Comparison of ENCODE assay signal across 8 mouse cellular contexts in genomic region chr4:117551144-117552000, GRCm38 (mm10). TPM values are rescaled to one million over a fixed set of nuclear protein-coding genes. Genes with fewer than 3 reads are reported as not detected.
A peak's percentile ranks its signal among the peaks of the same experiment; 100 is the strongest.
DNase-seq lines count a peak whose midpoint lies in the region; ATAC-seq and TF ChIP-seq lines count a peak whose summit lies in the region.

No protein-coding gene starts in this region.

- no peak for TF ChIP-seq EP300 in heart, postnatal 0 days (IDR thresholded peaks at IDR 0.05; ENCODE audit: low read depth)

- no peaks in the 10 kb centered on the region for H3K9me3 ChIP-seq in heart, postnatal 0 days (replicated peaks; ENCODE audit: control insufficient read depth, low read length)
- no peaks in the 10 kb centered on the region for H3K9me3 ChIP-seq in embryonic facial prominence, embryonic 12.5 days
- H3K9me3 ChIP-seq in midbrain, embryonic 13.5 days = no peaks in the 10 kb centered on the region

- DNase-seq in heart, postnatal 0 days (ENCODE audit: low spot score) = no peak
- DNase-seq in heart, postnatal 4 days = no peak
- DNase-seq in kidney, adult 8-10 months = peak; percentile 18 to 38
- no peak for DNase-seq in frontal cortex, adult 2 months (ENCODE audit: extremely low spot score in 1 of 2, low spot score in 1 of 2)
- DNase-seq in cerebellum, postnatal 4 days (ENCODE audit: low spot score in 2 of 2) = no peak
- no peak for DNase-seq in left cerebral cortex, adult 11 months (ENCODE audit: low spot score)

- H3K27me3 ChIP-seq in heart, postnatal 0 days (ENCODE audit: control insufficient read depth, insufficient read depth, low read length) = no peaks in the 10 kb centered on the region
- no peaks in the 10 kb centered on the region for H3K27me3 ChIP-seq in embryonic facial prominence, embryonic 12.5 days
- H3K27me3 ChIP-seq in midbrain, embryonic 13.5 days = no peaks in the 10 kb centered on the region

- peak overlapping the region; percentile 87 for H3K4me3 ChIP-seq in heart, postnatal 0 days (ENCODE audit: low read depth, low read length)
- peak overlapping the region; percentile 95 for H3K4me3 ChIP-seq in embryonic facial prominence, embryonic 12.5 days
- peak overlapping the region; percentile 93 for H3K4me3 ChIP-seq in midbrain, embryonic 13.5 days (replicated peaks)

- 51% methylated on average over 8 of the region's 8 CpGs for WGBS in heart, postnatal 0 days
- 68% methylated on average over 8 of the region's 8 CpGs for WGBS in embryonic facial prominence, embryonic 12.5 days
- WGBS in midbrain, embryonic 13.5 days = 72% methylated on average over 8 of the region's 8 CpGs

- no peak for ATAC-seq in heart, postnatal 0 days (ENCODE audit: insufficient read depth, low read depth)
- no peak for ATAC-seq in embryonic facial prominence, embryonic 12.5 days (ENCODE audit: insufficient number of reproducible peaks, insufficient read depth, low FRiP score, low TSS enrichment)
- no peak for ATAC-seq in midbrain, embryonic 13.5 days

- 0 out of 2 replicates have a peak, but pooled peaks cover 8% of the 10 kb centered on the region for H3K36me3 ChIP-seq in heart, postnatal 0 days (replicated peaks; ENCODE audit: control insufficient read depth, insufficient read depth, low read length)
- H3K36me3 ChIP-seq in embryonic facial prominence, embryonic 12.5 days = no peaks in the 10 kb centered on the region
- H3K36me3 ChIP-seq in midbrain, embryonic 13.5 days = no peaks in the 10 kb centered on the region

- H3K4me1 ChIP-seq in heart, postnatal 0 days (ENCODE audit: control insufficient read depth, insufficient read depth) = peaks cover 19% of the 10 kb centered on the region
- peaks cover 17% of the 10 kb centered on the region for H3K4me1 ChIP-seq in embryonic facial prominence, embryonic 12.5 days
- peaks cover 24% of the 10 kb centered on the region for H3K4me1 ChIP-seq in midbrain, embryonic 13.5 days (replicated peaks)

- TF ChIP-seq CTCF in heart, postnatal 0 days (IDR thresholded peaks at IDR 0.05; ENCODE audit: low read depth) = no peak

- peak overlapping the region; percentile 94 for H3K4me2 ChIP-seq in heart, postnatal 0 days (ENCODE audit: low read depth, low read length)
- H3K4me2 ChIP-seq in embryonic facial prominence, embryonic 12.5 days (replicated peaks) = peak overlapping the region; percentile 68
- peak overlapping the region; percentile 94 for H3K4me2 ChIP-seq in midbrain, embryonic 13.5 days (replicated peaks)

- no peak overlapping the region for H3K27ac ChIP-seq in heart, postnatal 0 days (ENCODE audit: low read depth)
- H3K27ac ChIP-seq in embryonic facial prominence, embryonic 12.5 days = no peak overlapping the region
- H3K27ac ChIP-seq in midbrain, embryonic 13.5 days = no peak overlapping the region

- peak overlapping the region; percentile 84; the same call in 1 of the 2 replicates for H3K9ac ChIP-seq in heart, postnatal 0 days (replicated peaks; ENCODE audit: low read depth, low read length)
- H3K9ac ChIP-seq in embryonic facial prominence, embryonic 12.5 days = peak overlapping the region; percentile 79; the same call in 1 of the 2 replicates
- peak overlapping the region; percentile 87 for H3K9ac ChIP-seq in midbrain, embryonic 13.5 days (replicated peaks)

RNA-seq across cellular contexts. Expression of gene Eri3, which starts 1.2 kb away (rescaled TPM):
- 63.0 and 119 TPM in 2 replicates for total RNA-seq in heart, postnatal 0 days (2014; rRNA removed; ENCODE audit: low replicate concordance)
- polyA plus RNA-seq in heart, postnatal 0 days (2015; fragmentation: Nextera tagmentation; extraction: Ambion mirVana) = 97.8 and 101 TPM in 2 replicates
- total RNA-seq in heart, postnatal 4 days (2021) = 10 to 100 TPM; 81.4 to 92.0 TPM
- polyA plus RNA-seq in embryonic facial prominence, embryonic 12.5 days (2016; fragmentation: Nextera tagmentation; extraction: Ambion mirVana) = 172 and 173 TPM in 2 replicates
- polyA plus RNA-seq in midbrain, embryonic 13.5 days (2015; fragmentation: Nextera tagmentation; extraction: Ambion mirVana) = 190 and 195 TPM in 2 replicates
- 190 and 194 TPM in 2 replicates for polyA plus RNA-seq in frontal cortex, adult 2 months (2012; rRNA removed)

RNA-seq across cellular contexts. Expression of gene Rnf220, which starts 54.5 kb away (rescaled TPM):
- 42.6 and 62.3 TPM in 2 replicates for total RNA-seq in heart, postnatal 0 days (2014; rRNA removed; ENCODE audit: low replicate concordance)
- polyA plus RNA-seq in heart, postnatal 0 days (2015; fragmentation: Nextera tagmentation; extraction: Ambion mirVana) = 24.6 and 25.6 TPM in 2 replicates
- 10 to 100 TPM; 45.8 to 46.7 TPM for total RNA-seq in heart, postnatal 4 days (2021)
- 106 and 107 TPM in 2 replicates for polyA plus RNA-seq in embryonic facial prominence, embryonic 12.5 days (2016; fragmentation: Nextera tagmentation; extraction: Ambion mirVana)
- polyA plus RNA-seq in midbrain, embryonic 13.5 days (2015; fragmentation: Nextera tagmentation; extraction: Ambion mirVana) = 124 and 134 TPM in 2 replicates
- 193 and 212 TPM in 2 replicates for polyA plus RNA-seq in frontal cortex, adult 2 months (2012; rRNA removed)

Comparison
In these comparisons a context has a peak if more than half of its experiments do, and no peak if none do; other contexts are left out.
1. DNase-seq: peak in kidney, adult 8-10 months (2 of 2); none in heart, postnatal 0 days (single experiment), heart, postnatal 4 days (single experiment), frontal cortex, adult 2 months (0 of 2), cerebellum, postnatal 4 days (0 of 2) and left cerebral cortex, adult 11 months (single experiment).
2. Peak in every context shown above with its lines, with median percentiles within 50 percentile points of each other: H3K4me2 ChIP-seq, H3K4me3 ChIP-seq and H3K9ac ChIP-seq.